Mouse (Mus musculus): ENCODE data around the gene Shprh.
"Not testable (repeated sequence)": the region's sequence is repeated elsewhere in the genome, so short reads cannot be mapped to it uniquely, and the experiment has no call there.

Shprh gene

DNA sequence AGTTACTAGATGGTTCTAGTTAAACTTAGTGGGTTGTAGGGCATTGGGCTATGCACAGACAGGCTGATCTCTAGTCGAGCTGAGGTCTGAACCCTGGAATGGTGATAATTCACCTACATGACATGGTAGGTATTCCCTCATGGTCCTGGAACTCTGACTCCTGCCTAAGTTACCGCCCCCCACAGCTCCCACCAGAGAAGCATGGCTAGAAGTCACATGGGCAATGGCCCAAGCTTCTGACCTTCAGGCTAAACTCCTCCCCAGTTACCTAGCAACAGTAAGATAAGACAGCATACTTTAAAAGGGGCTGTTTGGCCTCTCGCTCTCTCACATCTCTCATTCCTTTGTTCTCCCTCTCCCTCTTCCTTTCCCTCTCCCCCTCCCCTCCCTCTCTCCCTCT is 93.8 kb downstream of the Shprh start:
- not testable (repeated sequence) for ATAC-seq (ENCODE audit: low TSS enrichment)

DNA sequence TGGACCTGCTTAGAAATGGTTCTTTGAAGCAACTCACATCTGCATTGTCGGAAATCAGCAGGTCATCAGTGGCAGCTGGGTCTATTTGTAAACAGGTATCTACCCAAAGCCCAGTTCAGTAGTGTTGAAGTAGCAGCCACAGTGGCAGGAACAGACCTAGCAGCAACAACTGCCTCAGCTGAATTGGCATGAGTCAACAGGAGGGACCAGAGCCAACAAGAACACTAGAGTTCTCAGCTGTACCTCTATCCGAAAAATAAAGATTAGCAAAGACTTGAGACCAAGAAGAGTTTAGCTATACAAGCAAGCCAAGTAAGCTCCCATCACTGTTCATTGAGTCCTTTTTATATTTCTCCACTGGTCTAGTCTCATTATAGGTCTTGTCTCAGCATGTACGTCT is 99.0 kb downstream of the Shprh start:
- ATAC-seq (ENCODE audit: low TSS enrichment): 0 out of 2 replicates have a peak, but pooled peaks have one; percentile 55

DNA sequence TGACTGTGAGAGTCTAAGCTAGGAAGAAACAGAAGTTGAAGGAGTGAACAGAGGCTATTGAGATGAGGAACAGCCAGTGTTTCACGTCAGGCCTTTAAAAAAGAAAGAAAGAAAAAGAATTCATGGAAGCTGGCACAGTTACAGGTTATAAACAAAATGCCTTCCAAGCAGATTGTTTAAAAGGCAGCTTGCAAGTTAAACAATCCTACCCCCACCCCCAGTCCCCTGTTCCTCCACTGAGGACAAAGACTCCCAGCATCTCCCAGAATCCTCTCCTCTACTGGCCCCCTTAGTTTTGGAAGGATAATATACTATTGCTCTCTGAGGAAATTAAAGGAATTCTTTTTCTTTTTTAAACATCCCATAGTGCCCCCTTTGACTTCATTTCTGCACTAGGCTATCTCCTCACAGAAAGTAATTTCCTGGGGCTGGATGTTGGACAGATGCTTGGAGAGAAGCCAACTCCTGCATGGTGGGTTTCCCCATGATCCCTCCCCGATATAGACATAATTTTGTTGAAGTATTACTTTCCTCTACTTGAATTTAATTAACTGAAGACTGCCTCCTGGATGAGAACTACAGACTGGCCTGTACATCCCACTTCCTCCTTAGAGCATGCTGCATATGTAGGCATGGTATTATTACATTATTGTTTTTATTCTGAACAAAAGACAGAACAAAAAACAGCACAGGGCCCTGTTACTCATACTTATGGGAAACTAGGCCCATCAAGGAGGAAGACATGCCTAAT is 101.2 kb downstream of the Shprh start:
- no peak for ATAC-seq (ENCODE audit: low TSS enrichment)

GRCm38 (mm10) chr10:11253581-11253980 is 104.4 kb downstream of the Shprh start:
- ATAC-seq (ENCODE audit: low TSS enrichment): not testable (repeated sequence)

GRCm38 (mm10) chr10:11260119-11260518 is 110.9 kb downstream of the Shprh start:
- ATAC-seq (ENCODE audit: low TSS enrichment): no peak

DNA sequence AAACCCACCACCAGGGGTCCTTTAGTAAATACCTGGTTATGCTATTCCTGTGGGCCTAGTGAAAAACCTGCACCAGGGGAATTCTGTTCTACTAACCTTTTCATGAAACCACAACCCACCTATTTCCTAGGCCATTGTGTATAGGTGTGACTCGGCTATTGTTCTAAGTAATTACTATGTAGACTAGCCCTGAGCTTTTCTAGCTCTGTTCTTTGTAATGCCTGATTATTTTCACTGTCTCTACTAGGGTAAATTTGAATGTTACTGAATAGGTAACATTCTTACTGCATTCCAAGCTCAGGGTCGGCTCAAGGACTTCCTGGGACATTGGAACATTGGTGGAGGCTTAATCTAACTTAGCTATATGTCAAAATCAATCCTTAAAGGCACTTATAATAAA is 113.1 kb downstream of the Shprh start:
- ATAC-seq (ENCODE audit: low TSS enrichment): not testable (repeated sequence)

- not testable (repeated sequence) for ATAC-seq (ENCODE audit: low TSS enrichment)
These were observed 114.6 kb downstream of the Shprh start for GRCm38 (mm10) chr10:11263795-11264194.
